Mouse (Mus musculus) myocyte (in vitro differentiated cells): ENCODE measurements around the gene Wipf2. TPM values are rescaled to one million over a fixed set of nuclear protein-coding genes. Genes with fewer than 3 reads are reported as not detected.

Experiments used
- H3K27me3 ChIP-seq: one replicate; pipeline ENCODE4 v1.6.1; 2011; ENCODE audit not compliant: control insufficient read depth, insufficient read depth, insufficient read length
- H3K36me3 ChIP-seq: one replicate; pipeline ENCODE4 v1.6.1; 2011; ENCODE audit not compliant: control insufficient read depth, insufficient read depth
- H3K4me2 ChIP-seq: one replicate; pipeline ENCODE4 v1.6.1; 2011; ENCODE audit warnings: low read depth, control low read depth
- H3K4me3 ChIP-seq: one replicate; pipeline ENCODE4 v1.5.1; 2011; ENCODE audit warnings: mild to moderate bottlenecking, control low read depth, moderate library complexity
- H3K79me2 ChIP-seq: one replicate; pipeline ENCODE4 v1.6.1; 2011; ENCODE audit not compliant: control insufficient read depth, insufficient read depth
- H3ac ChIP-seq: one replicate; pipeline ENCODE4 v1.6.1; 2011; ENCODE audit not compliant: control insufficient read depth, insufficient read length
- CEBPB ChIP-seq: IDR thresholded peaks from 2 replicates; pipeline ENCODE4 v1.6.1; 2011; ENCODE audit warnings: mild to moderate bottlenecking, moderate library complexity; ENCODE audit not compliant: poor library complexity, insufficient read depth, severe bottlenecking
- E2F4 ChIP-seq: IDR thresholded peaks from one replicate; pipeline ENCODE4 v1.6.1; 2011; ENCODE audit warnings: mild to moderate bottlenecking, control low read depth, moderate library complexity; ENCODE audit not compliant: insufficient read depth
- MAX ChIP-seq: IDR thresholded peaks from one replicate; pipeline ENCODE4 v1.6.1; 2011; ENCODE audit warnings: low read depth, mild to moderate bottlenecking, control low read depth
- MYOD1 ChIP-seq, 3 experiments: IDR thresholded peaks; one replicate each; pipeline ENCODE4 v1.6.1; 2011; ENCODE audit warnings: control low read depth in 2 of 3, low read depth in 2 of 3, mild to moderate bottlenecking in 2 of 3, moderate library complexity in 1 of 3; ENCODE audit not compliant: insufficient read length in 2 of 3, control insufficient read depth in 1 of 3
- MYOG ChIP-seq, 3 experiments: IDR thresholded peaks; one replicate each; pipeline ENCODE4 v1.6.1; 2011; ENCODE audit warnings: control low read depth in 2 of 3, low read depth in 2 of 3, mild to moderate bottlenecking in 2 of 3; ENCODE audit not compliant: insufficient read length in 2 of 3, control insufficient read depth in 1 of 3, insufficient read depth in 1 of 3
- POLR2A ChIP-seq: IDR thresholded peaks from one replicate; pipeline ENCODE4 v1.6.1; 2011; ENCODE audit warnings: low read depth, mild to moderate bottlenecking, control low read depth, moderate library complexity; ENCODE audit not compliant: insufficient read length
- POLR2AphosphoS2 ChIP-seq: IDR thresholded peaks from one replicate; pipeline ENCODE4 v1.6.1; 2011; ENCODE audit warnings: low read depth, control low read depth; ENCODE audit not compliant: insufficient read length
- REST ChIP-seq: IDR thresholded peaks from one replicate; pipeline ENCODE4 v1.6.1; 2011; ENCODE audit warnings: mild to moderate bottlenecking, control low read depth, moderate library complexity; ENCODE audit not compliant: insufficient read depth, insufficient read length
- SRF ChIP-seq: IDR thresholded peaks from one replicate; pipeline ENCODE4 v1.6.1; 2011; ENCODE audit warnings: low read depth; ENCODE audit not compliant: control insufficient read depth, insufficient read length
- TCF12 ChIP-seq: IDR thresholded peaks from one replicate; pipeline ENCODE4 v1.6.1; 2011; ENCODE audit warnings: mild to moderate bottlenecking, control low read depth; ENCODE audit not compliant: poor library complexity, insufficient read depth, severe bottlenecking
- TCF3 ChIP-seq: IDR thresholded peaks from one replicate; pipeline ENCODE4 v1.6.1; 2011; ENCODE audit warnings: low read depth, control low read depth; ENCODE audit not compliant: insufficient read length
- USF1 ChIP-seq: IDR thresholded peaks from one replicate; pipeline ENCODE4 v1.6.1; 2011; ENCODE audit warnings: low read depth, mild to moderate bottlenecking, control low read depth, moderate library complexity
- polyA plus RNA-seq: library from polyadenylated mRNA; unstranded; fragments of >200 nt; fragmentation: generic; extraction: Trizol; gene quantifications from one replicate; pipeline ENCODE4 v1.2.1, GENCODE M21; 2012; ENCODE audit warnings: missing spikeins

Wipf2 gene
- polyA plus RNA-seq, 1 experiment: 5.3 TPM

- TF ChIP-seq CEBPB (no peak), POLR2AphosphoS2 (peak; percentile 52), E2F4 (no peak), USF1 (no peak), MAX (no peak), SRF (no peak), REST (no peak), POLR2A (peak; percentile 51), TCF3 (no peak), MYOG (IDR thresholded peaks at IDR 0.05; ENCODE audit: control insufficient read depth in 1 of 3, insufficient read depth in 1 of 3, insufficient read length in 2 of 3, low read depth in 2 of 3) (peak in 1 of 3 experiments; percentile 64), TCF12 (no peak)
- Histone ChIP-seq H3K79me2 (peaks cover 36% of the 10 kb centered on the region), H3K4me2 (peak overlapping the region; percentile 96), H3K36me3 (no peaks in the 10 kb centered on the region), H3K4me3 (peak overlapping the region; percentile 73), H3K27me3 (no peaks in the 10 kb centered on the region), H3ac (peak overlapping the region; percentile 73)
These were observed 74.7 kb downstream of the Wipf2 start for GRCm38 (mm10) chr11:98937914-98938694.

- no peaks in the 10 kb centered on the region for H3K27me3 ChIP-seq
- TF ChIP-seq TCF3 (no peak), POLR2AphosphoS2 (peak; percentile 49)
- peak overlapping the region; percentile 96 for H3K4me2 ChIP-seq
- H3ac ChIP-seq: peak overlapping the region; percentile 73
- no peaks in the 10 kb centered on the region for H3K36me3 ChIP-seq
- peak overlapping the region; percentile 73 for H3K4me3 ChIP-seq
- H3K79me2 ChIP-seq: peaks cover 41% of the 10 kb centered on the region
These were observed 75.3 kb downstream of the Wipf2 start for GRCm38 (mm10) chr11:98938701-98939083.

GRCm38 (mm10) chr11:98939084-98939952, 75.9 kb downstream of the Wipf2 start:
- TF ChIP-seq POLR2AphosphoS2 (peak; percentile 74), REST (no peak), E2F4 (no peak), SRF (no peak), TCF12 (no peak), USF1 (no peak), MAX (no peak), POLR2A (no peak), TCF3 (no peak), CEBPB (no peak), MYOD1 (IDR thresholded peaks at IDR 0.05; ENCODE audit: control insufficient read depth in 1 of 3, insufficient read length in 2 of 3, low read depth in 2 of 3) (peak in 2 of 3 experiments; percentile 23 to 52), MYOG (IDR thresholded peaks at IDR 0.05; ENCODE audit: control insufficient read depth in 1 of 3, insufficient read depth in 1 of 3, insufficient read length in 2 of 3, low read depth in 2 of 3) (peak in 1 of 3 experiments; percentile 50)
- Histone ChIP-seq H3K79me2 (peaks cover 47% of the 10 kb centered on the region), H3ac (peak overlapping the region; percentile 73), H3K36me3 (no peaks in the 10 kb centered on the region), H3K4me2 (peak overlapping the region; percentile 96), H3K4me3 (peak overlapping the region; percentile 73), H3K27me3 (no peaks in the 10 kb centered on the region)

- Histone ChIP-seq H3K4me3 (peak overlapping the region; percentile 73), H3ac (no peak overlapping the region), H3K36me3 (no peaks in the 10 kb centered on the region), H3K4me2 (peak overlapping the region; percentile 96), H3K79me2 (peaks cover 55% of the 10 kb centered on the region), H3K27me3 (no peaks in the 10 kb centered on the region)
- TF ChIP-seq CEBPB (no peak), POLR2A (peak; percentile 24), E2F4 (no peak), SRF (no peak), MAX (no peak), MYOG (IDR thresholded peaks at IDR 0.05; ENCODE audit: control insufficient read depth in 1 of 3, insufficient read depth in 1 of 3, insufficient read length in 2 of 3, low read depth in 2 of 3) (peak in 1 of 3 experiments; percentile 38), MYOD1 (IDR thresholded peaks at IDR 0.05; ENCODE audit: control insufficient read depth in 1 of 3, insufficient read length in 2 of 3, low read depth in 2 of 3) (peak in 1 of 3 experiments; percentile 21), TCF12 (no peak), TCF3 (no peak), REST (no peak), POLR2AphosphoS2 (peak; percentile 59), USF1 (no peak)
These were observed 76.7 kb downstream of the Wipf2 start for GRCm38 (mm10) chr11:98939953-98940641.
